Comparison of ENCODE assay signal across 9 mouse cellular contexts in the genomic region with DNA sequence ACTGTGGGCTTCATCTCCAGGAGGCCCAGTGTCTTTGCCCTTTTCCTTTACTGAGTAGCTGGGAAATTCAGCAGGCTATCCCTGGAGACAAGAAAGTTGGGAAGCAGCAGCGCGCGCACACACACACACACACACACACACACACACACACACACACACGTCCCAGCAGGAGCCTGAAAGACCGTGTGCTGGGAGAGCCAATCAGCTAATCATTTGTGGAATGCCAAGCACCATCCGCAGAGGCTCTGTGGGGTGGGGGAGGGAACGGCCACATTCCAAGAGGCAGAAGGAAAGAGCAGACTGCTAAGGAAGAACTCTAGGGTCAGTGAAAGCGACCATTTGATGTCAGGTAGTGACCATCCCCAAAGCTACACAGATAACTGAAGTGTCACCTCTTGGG. TPM values are rescaled to one million over a fixed set of nuclear protein-coding genes. Genes with fewer than 3 reads are reported as not detected.
DNase-seq lines count a peak whose midpoint lies in the region.
"Had no signal": no experiment of that assay in that cellular context is flagged by ENCODE, and none has a peak within 500 bp of the region (broad histone marks: within the 10 kb centered on the region; RNA-seq: fewer than 3 reads in every experiment).

No protein-coding gene starts in this region.

- intact Hi-C loops in heart, postnatal 36 days (cut with DNase I), result no loop called here

- peak; percentile 90 for DNase-seq in heart, adult 11 months
- no peak for DNase-seq in heart, postnatal 36 days
- peak; percentile 86 for DNase-seq in embryo, embryonic 10.5 days (ENCODE audit: low spot score)
- DNase-seq in kidney, adult 8-10 months, result peak; percentile 40 to 52
- DNase-seq in lung, postnatal 36 days, result peak; percentile 73
- DNase-seq in spleen, adult 12 weeks (ENCODE audit: low spot score), result no peak
- DNase-seq in frontal cortex, postnatal 14 days (ENCODE audit: low spot score in 2 of 2), result no peak
- no peak for DNase-seq in urinary bladder, postnatal 25 days (ENCODE audit: low spot score)
- DNase-seq: B cell, adult 2 months had no signal

RNA-seq across cellular contexts. Expression of gene Wdr86, which starts 2.6 kb away (rescaled TPM):
- under 1 TPM; 0.49 to 0.53 TPM for total RNA-seq in heart, postnatal 36 days (2021)

RNA-seq across cellular contexts. Expression of gene Crygn, which starts 24.7 kb away (rescaled TPM):
- total RNA-seq in heart, postnatal 36 days (2021), result not detected

RNA-seq across cellular contexts. Expression of gene Nub1, which starts 47.8 kb away (rescaled TPM):
- total RNA-seq in heart, postnatal 36 days (2021), result 10 to 100 TPM; 38.0 to 39.3 TPM

Comparison
In these comparisons a context has a peak if more than half of its experiments do, and no peak if none do; other contexts are left out.
1. DNase-seq: peak in heart, adult 11 months (single experiment), embryo, embryonic 10.5 days (single experiment), kidney, adult 8-10 months (2 of 2) and lung, postnatal 36 days (single experiment); none in heart, postnatal 36 days (0 of 2), spleen, adult 12 weeks (single experiment), frontal cortex, postnatal 14 days (0 of 2) and urinary bladder, postnatal 25 days (single experiment).